Mouse (Mus musculus): Measurements from ENCODE around the gene Zbtb4. TPM values are rescaled to one million over a fixed set of nuclear protein-coding genes. Genes with fewer than 3 reads are reported as not detected.

Gene Zbtb4
- polyA plus RNA-seq, 1 experiment: 3.0 TPM

DNA sequence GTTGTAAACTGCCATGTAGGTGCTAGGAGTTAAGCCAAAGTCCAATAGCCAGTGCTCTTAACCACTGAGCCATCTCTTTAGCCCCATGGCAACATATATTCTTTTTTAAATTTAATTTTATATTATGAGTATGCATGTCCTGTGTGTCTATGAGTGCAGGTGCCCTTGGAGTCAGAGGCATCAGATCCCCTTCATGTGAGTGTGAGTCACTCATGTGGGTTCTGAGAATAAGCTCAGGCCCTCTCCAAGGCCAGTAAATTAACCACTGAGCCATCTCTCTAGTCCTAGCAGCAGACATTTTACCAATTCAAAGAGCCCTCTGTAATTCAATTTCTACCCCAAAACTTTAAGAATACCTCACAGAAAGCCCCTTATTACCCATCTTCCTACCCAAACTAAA is 13.0 kb upstream of the Zbtb4 start:
- Histone ChIP-seq H3K4me3 (ENCODE audit: insufficient read depth, poor library complexity, severe bottlenecking) (no peak overlapping the region), H3K79me2 (ENCODE audit: control insufficient read depth, insufficient read depth) (peaks cover 100% of the 10 kb centered on the region), H3ac (ENCODE audit: control insufficient read depth, insufficient read length, low read depth) (no peak overlapping the region), H3K36me3 (ENCODE audit: control insufficient read depth, insufficient read depth) (peaks cover 61% of the 10 kb centered on the region), H3K79me3 (ENCODE audit: low read depth) (peaks cover 97% of the 10 kb centered on the region), H3K27me3 (ENCODE audit: control insufficient read depth, insufficient read depth, insufficient read length) (no peaks in the 10 kb centered on the region)
- TF ChIP-seq FOSL1 (IDR thresholded peaks at IDR 0.05; ENCODE audit: insufficient read depth, low read length, poor library complexity, severe bottlenecking) (no peak), CTCF (IDR thresholded peaks at IDR 0.05; ENCODE audit: control insufficient read depth, insufficient read depth, insufficient read length) (no peak), MYOG (IDR thresholded peaks at IDR 0.05; ENCODE audit: control insufficient read depth, extremely low read depth, insufficient read length) (no peak), USF1 (IDR thresholded peaks at IDR 0.05; ENCODE audit: low read depth) (no peak), MYOD1 (IDR thresholded peaks at IDR 0.05; ENCODE audit: control insufficient read depth, insufficient read length, low read depth) (no peak), CEBPB (IDR thresholded peaks at IDR 0.05; ENCODE audit: low read depth) (no peak), MAX (IDR thresholded peaks at IDR 0.05) (no peak)

DNA sequence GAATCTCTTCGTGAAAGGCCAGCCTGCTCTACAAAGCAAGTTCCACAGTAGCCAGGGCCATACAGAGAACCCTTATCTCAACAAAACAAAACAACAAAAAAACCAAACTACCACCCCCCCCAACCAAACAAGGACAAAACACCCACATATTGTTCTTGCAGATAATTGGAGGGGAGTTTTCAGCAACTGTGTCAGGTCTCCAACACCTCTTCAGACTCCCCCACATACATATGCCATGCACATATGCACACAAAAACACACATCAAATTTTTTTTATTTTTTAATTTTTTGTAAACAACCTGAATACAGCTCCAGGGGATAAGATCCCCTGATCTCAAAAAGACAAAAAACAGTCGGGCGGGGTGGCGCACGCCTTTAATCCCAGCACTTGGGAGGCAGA is 11.5 kb upstream of the Zbtb4 start:
- Histone ChIP-seq H3K79me3 (ENCODE audit: low read depth) (peaks cover 89% of the 10 kb centered on the region), H3K4me3 (ENCODE audit: insufficient read depth, poor library complexity, severe bottlenecking) (no peak overlapping the region), H3K79me2 (ENCODE audit: control insufficient read depth, insufficient read depth) (peaks cover 90% of the 10 kb centered on the region), H3K27me3 (ENCODE audit: control insufficient read depth, insufficient read depth, insufficient read length) (no peaks in the 10 kb centered on the region), H3K36me3 (ENCODE audit: control insufficient read depth, insufficient read depth) (peaks cover 46% of the 10 kb centered on the region), H3ac (ENCODE audit: control insufficient read depth, insufficient read length, low read depth) (no peak overlapping the region)
- TF ChIP-seq MAX (IDR thresholded peaks at IDR 0.05): no peak

DNA sequence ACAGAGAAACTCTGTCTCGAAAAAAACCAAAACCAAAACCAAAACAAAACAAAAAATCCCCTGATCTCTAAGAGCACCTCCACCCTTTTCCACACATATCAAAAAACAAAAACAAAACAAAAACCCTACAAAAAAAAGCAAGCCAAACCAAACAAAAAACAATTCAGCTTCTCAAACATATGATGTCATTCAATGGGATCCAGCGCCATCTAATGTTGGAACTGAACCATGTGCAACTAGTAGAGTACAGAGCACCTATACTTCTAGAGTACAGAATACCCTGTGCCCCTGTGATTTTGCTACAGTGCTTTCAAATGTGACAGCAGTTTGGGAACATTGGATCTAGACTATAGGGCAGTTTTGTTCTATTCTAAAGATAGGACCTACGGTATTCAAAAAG is 11.0 kb upstream of the Zbtb4 start:
- TF ChIP-seq MYOD1 (IDR thresholded peaks at IDR 0.05; ENCODE audit: control insufficient read depth, insufficient read length, low read depth): no peak
- peak; percentile 25 for TF ChIP-seq CTCF (IDR thresholded peaks at IDR 0.05; ENCODE audit: control insufficient read depth, insufficient read depth, insufficient read length)
- TF ChIP-seq MAX (IDR thresholded peaks at IDR 0.05): peak; percentile 29
- no peak for TF ChIP-seq MYOG (IDR thresholded peaks at IDR 0.05; ENCODE audit: control insufficient read depth, extremely low read depth, insufficient read length)
- Histone ChIP-seq H3K4me3 (ENCODE audit: insufficient read depth, poor library complexity, severe bottlenecking) (no peak overlapping the region), H3K27me3 (ENCODE audit: control insufficient read depth, insufficient read depth, insufficient read length) (no peaks in the 10 kb centered on the region), H3ac (ENCODE audit: control insufficient read depth, insufficient read length, low read depth) (no peak overlapping the region), H3K36me3 (ENCODE audit: control insufficient read depth, insufficient read depth) (peaks cover 45% of the 10 kb centered on the region), H3K79me2 (ENCODE audit: control insufficient read depth, insufficient read depth) (peaks cover 85% of the 10 kb centered on the region), H3K79me3 (ENCODE audit: low read depth) (peaks cover 84% of the 10 kb centered on the region)

DNA sequence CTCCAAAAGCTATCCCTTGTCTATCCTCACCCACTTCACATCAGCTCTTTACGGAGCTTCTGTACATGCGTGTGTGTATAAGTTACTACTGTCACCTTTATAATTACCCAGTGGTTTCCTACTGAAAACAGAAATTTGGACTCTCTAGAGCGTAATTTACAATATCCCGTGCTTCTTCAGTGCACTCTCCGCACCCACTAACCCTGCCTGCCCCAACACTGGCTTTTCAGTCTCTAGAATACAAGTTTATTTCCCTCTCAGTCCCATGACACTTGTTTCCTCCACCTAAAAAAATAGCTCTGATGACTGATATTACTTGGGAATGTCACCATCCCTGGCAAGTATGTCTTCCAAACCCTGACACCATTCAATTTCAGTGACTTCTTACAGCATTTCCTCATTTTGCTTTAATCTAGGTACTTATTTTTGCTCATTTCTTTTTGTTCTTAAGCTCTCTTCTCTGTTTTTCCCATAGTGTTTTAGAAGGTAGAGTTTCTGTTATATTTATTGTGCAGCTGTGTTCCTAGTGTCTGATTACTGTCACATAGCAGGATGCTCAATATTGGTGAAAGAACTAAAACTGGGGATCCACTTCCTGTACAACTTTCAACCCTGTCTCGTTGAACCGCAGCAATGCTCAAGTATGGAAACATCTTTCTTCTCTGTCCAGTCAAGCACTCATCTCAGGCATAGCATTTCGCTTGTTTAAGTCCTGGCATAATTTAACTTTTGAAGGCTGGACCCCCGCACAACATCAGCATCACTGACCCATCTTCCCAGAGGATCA is 8.2 kb upstream of the Zbtb4 start:
- peaks cover 58% of the 10 kb centered on the region for H3K79me2 ChIP-seq (ENCODE audit: control insufficient read depth, insufficient read depth)
- H3K27me3 ChIP-seq (ENCODE audit: control insufficient read depth, insufficient read depth, insufficient read length): no peaks in the 10 kb centered on the region
- no peak for TF ChIP-seq FOSL1 (IDR thresholded peaks at IDR 0.05; ENCODE audit: insufficient read depth, low read length, poor library complexity, severe bottlenecking)
- TF ChIP-seq CTCF (IDR thresholded peaks at IDR 0.05; ENCODE audit: control insufficient read depth, insufficient read depth, insufficient read length): no peak
- no peak for TF ChIP-seq MYOD1 (IDR thresholded peaks at IDR 0.05; ENCODE audit: control insufficient read depth, insufficient read length, low read depth)
- no peak for TF ChIP-seq USF1 (IDR thresholded peaks at IDR 0.05; ENCODE audit: low read depth)
- no peak for TF ChIP-seq MYOG (IDR thresholded peaks at IDR 0.05; ENCODE audit: control insufficient read depth, extremely low read depth, insufficient read length)
- TF ChIP-seq MAX (IDR thresholded peaks at IDR 0.05): no peak
- no peak for TF ChIP-seq CEBPB (IDR thresholded peaks at IDR 0.05; ENCODE audit: low read depth)
- H3K36me3 ChIP-seq (ENCODE audit: control insufficient read depth, insufficient read depth): peaks cover 30% of the 10 kb centered on the region
- peak overlapping the region; percentile 53 for H3K4me3 ChIP-seq (ENCODE audit: insufficient read depth, poor library complexity, severe bottlenecking)
- peak overlapping the region; percentile 91 for H3ac ChIP-seq (ENCODE audit: control insufficient read depth, insufficient read length, low read depth)
- peaks cover 57% of the 10 kb centered on the region for H3K79me3 ChIP-seq (ENCODE audit: low read depth)

DNA sequence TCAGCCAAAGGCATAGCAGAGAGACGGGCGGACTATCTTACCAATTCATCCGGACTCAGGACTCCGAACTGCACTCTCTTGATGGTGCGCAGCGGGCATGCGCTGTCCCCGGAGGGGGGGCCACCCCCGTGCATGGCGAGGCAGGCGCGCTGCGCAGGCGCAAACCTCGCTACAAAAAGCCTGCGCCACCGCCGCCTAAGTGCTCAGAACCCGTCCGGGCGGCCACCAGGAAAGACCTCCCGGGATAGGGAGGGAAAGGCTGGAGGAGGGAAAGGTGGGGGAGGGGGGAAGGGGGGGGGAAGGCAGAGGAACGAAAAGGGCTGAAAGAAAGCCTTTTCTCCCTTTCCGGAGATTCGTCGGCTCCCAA is 7.6 kb upstream of the Zbtb4 start:
- no peak for TF ChIP-seq CEBPB (IDR thresholded peaks at IDR 0.05; ENCODE audit: low read depth)
- TF ChIP-seq MAX (IDR thresholded peaks at IDR 0.05): peak; percentile 69
- Histone ChIP-seq H3K36me3 (ENCODE audit: control insufficient read depth, insufficient read depth) (peaks cover 30% of the 10 kb centered on the region), H3K79me2 (ENCODE audit: control insufficient read depth, insufficient read depth) (peaks cover 52% of the 10 kb centered on the region), H3ac (ENCODE audit: control insufficient read depth, insufficient read length, low read depth) (peak overlapping the region; percentile 91), H3K79me3 (ENCODE audit: low read depth) (peaks cover 51% of the 10 kb centered on the region), H3K27me3 (ENCODE audit: control insufficient read depth, insufficient read depth, insufficient read length) (no peaks in the 10 kb centered on the region), H3K4me3 (ENCODE audit: insufficient read depth, poor library complexity, severe bottlenecking) (peak overlapping the region; percentile 53)

DNA sequence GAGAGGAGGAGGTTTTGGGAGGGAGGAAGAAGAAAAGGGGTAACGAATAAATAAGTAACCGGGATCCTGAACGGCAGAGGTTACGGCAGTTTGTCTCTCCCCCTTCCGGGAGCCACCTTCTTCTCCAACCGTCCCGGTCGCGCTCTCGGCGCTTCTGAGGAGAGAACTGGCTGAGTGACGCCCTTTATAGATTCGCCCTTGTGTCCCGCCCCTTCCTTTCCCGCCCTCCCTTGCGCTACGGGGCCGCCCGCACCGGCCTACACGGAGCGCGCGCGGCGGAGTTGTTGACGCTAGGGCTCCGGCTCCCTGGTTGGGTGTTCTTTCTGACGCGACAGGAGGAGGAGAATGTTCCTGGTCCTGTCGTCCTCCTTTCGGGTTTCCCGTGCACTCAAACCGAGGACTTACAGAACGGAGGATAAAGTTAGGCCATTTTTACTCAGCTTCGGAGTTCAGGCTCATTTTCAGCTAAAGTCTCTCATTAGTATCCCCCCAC is 7.2 kb upstream of the Zbtb4 start, which contains the start of gene Polr2a:
Polr2a (minus strand) TSS at position 160 of the 493 bp plus-strand sequence.
- Histone ChIP-seq H3K79me3 (ENCODE audit: low read depth) (peaks cover 47% of the 10 kb centered on the region), H3K79me2 (ENCODE audit: control insufficient read depth, insufficient read depth) (peaks cover 47% of the 10 kb centered on the region), H3K4me3 (ENCODE audit: insufficient read depth, poor library complexity, severe bottlenecking) (peak within 1 kb of the TSS; percentile 53), H3K27me3 (ENCODE audit: control insufficient read depth, insufficient read depth, insufficient read length) (no peaks in the 10 kb centered on the region), H3K36me3 (ENCODE audit: control insufficient read depth, insufficient read depth) (peaks cover 30% of the 10 kb centered on the region), H3ac (ENCODE audit: control insufficient read depth, insufficient read length, low read depth) (peak within 1 kb of the TSS; percentile 91)
- TF ChIP-seq MAX (IDR thresholded peaks at IDR 0.05): peak; percentile 33
- TF ChIP-seq USF1 (IDR thresholded peaks at IDR 0.05; ENCODE audit: low read depth): no peak
